Mouse (Mus musculus) adrenal gland, postnatal 4 days (tissue): Measurements from ENCODE around the gene Ppp4c. TPM values are rescaled to one million over a fixed set of nuclear protein-coding genes. Genes with fewer than 3 reads are reported as not detected.

Experiments
- DNase-seq, 2 experiments: peaks; one replicate each; pipeline ENCODE4 v3.0.0; 2021 to 2022; ENCODE audit warnings: low spot score in 2 of 2, mixed read lengths in 2 of 2
- long read RNA-seq, 2 experiments: library from polyadenylated mRNA; stranded (forward); transcript quantifications; one replicate each; pipeline ENCODE4 v2.0.0; 2021
- total RNA-seq, 2 experiments: library from RNA; stranded (reverse); gene quantifications; 2 replicates each; pipeline ENCODE4 v1.2.3; 2021

Gene Ppp4c
- total RNA-seq, result 100 to 1,000 TPM; 134 to 142 TPM
- long read RNA-seq, experiment 1, transcript Ppp4c-211 (8 exons, 1,400 nt), result minor isoform, 27 of 146 reads
- long read RNA-seq, experiment 1, transcript Ppp4c-201 (9 exons, 1,359 nt), result major isoform, 92 of 146 reads
- long read RNA-seq, experiment 1, partial matches to known transcripts, result 3 of 146 reads
- long read RNA-seq, experiment 1, other reads (novel, unspliced or antisense), result 19 of 146 reads
- long read RNA-seq, experiment 2, transcript Ppp4c-211 (8 exons, 1,400 nt), result minor isoform, 54 of 201 reads
- long read RNA-seq, experiment 2, transcript Ppp4c-201 (9 exons, 1,359 nt), result major isoform, 106 of 201 reads
- long read RNA-seq, experiment 2, transcript Ppp4c-203 (1 exons, 1,984 nt), result minor isoform, 7 of 201 reads
- long read RNA-seq, experiment 2, partial matches to known transcripts, result 16 of 201 reads
- long read RNA-seq, experiment 2, other reads (novel, unspliced or antisense), result 15 of 201 reads

DNA sequence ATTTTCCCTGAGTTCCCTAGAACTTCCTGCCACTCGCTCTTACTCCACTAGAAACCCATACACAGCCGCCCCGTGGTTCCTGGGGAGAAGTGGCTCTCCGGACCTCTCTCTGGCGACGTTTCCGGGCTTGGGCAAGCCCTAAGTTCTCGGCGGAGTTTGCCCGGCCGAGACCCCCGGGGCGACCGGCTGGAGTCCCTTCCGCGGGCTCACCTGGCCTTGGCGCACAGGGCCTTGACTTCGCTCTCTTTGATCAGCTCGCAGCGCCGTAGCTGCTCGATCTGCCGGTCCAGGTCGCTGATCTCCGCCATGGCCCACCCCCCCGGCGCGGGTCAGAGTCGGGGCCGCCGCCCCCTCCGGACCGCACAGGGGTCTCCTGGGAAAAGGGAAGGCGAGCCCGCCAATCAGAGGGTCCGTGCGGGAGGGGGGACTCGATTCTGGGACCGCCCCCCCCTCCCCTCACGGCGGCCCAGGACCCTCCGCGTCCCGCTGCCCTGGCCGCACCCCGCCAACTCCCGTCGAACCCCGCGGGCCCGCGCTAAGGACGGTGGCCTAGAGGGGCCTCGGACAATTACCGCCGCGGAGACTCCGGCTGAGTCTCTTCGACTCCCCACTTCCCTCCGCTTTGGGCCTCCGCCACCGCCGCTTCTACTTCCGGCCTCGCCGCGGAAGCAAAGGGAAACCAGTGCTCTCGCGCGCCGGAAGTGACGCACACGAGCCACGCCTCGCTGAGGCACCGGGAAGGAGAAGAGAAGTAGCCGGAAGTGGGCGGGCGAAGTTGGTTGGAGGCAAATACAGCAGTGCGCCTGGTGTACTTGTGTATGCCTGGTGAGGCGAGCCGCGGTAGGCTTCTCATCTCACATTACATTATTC, at the start of gene Ppp4c:
TSS of gene Ppp4c (minus strand) at position 646 of the 870 bp plus-strand sequence.
- peak; percentile 86 to 93 for DNase-seq

DNA sequence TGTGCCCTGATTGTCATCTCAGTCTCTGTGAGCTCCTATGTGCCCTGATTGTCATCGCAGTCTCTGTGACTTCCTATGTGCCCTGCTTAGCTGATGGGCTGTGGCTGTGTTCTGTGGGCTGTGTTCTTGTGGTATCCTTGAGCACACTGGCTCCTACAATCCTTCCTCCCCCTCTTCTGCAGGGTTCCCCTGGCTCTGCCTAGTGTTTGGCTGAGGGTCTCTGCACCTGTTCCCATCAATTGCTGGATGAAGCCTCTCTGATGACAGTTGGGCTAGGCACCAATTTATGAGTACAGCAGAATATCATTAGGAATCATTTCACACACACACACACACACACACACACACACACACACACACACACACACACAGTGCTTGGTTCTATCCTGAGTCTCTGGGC, 41.0 kb upstream of the Ppp4c start:
- DNase-seq, result no peak

- DNase-seq, result peak in 1 of 2 experiments; percentile 58
These were observed 39.8 kb upstream of the Ppp4c start for GRCm38 (mm10) chr7:126832036-126832598.

DNA sequence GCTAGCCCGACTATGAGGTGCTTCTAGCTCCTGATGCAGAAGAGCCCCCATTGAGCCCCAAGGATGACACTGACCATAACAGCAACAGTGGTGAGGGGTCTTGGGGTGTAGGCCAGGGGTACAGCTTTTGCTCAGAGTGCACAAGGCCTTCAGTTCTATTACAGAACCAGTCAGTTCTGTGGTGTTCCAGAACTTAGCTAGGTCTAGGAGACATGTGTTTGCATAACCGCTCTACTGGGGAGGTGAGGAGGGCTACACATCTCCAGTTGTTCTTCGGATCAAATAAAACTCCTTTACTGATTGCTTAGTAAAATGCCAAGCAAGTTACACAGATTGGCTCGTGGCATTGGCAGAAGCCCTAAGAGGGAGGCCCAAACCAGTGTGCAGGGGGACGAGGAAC, 39.2 kb upstream of the Ppp4c start, which contains the start of gene 4930451I11Rik:
TSS of gene 4930451I11Rik (minus strand) at position 101 of the 400 bp plus-strand sequence.
- no peak for DNase-seq

DNA sequence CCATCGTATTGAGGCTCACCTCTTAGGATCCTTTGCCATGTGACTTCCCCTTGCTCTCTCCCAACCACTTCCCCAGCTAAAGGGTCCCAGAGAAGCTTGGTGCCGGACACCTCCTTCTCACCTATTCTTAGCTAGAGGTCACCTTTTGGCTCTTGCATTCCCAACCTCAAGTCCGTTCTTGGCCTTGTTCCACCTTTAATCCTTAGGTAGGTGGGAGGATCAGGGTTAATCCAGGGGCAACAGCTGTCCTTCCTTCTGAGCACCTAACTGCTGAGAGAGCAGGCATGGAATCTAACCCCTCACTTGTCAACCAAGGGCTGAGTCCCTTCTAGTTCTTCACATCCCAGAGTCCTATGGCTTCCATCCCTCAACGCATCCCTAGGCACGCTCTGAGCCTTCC, 33.7 kb upstream of the Ppp4c start:
- no peak for DNase-seq

DNA sequence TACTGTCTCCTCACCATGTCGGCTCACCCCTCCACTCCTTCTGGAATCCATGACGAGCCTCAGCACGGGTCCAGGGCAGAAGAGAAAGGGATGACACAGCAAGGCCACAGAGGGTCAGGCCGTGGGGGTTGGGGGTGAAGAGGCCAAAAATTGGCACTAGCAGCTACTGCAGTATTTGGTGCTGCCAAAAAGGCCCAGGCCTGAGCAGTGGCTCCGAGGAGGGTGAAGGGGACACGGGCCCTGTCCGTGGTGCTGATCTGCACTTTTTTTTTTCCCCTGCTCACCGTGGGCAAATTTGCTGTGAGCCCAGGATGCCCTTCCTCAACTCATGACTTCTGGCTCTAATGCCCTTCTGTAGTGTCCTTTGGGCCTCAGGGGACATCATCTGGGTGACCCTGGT, 33.1 kb upstream of the Ppp4c start:
- no peak for DNase-seq

- no peak for DNase-seq
These were observed 31.6 kb upstream of the Ppp4c start for GRCm38 (mm10) chr7:126823940-126824339.

- no peak for DNase-seq
These were observed 31.0 kb upstream of the Ppp4c start for GRCm38 (mm10) chr7:126823202-126823711.

DNA sequence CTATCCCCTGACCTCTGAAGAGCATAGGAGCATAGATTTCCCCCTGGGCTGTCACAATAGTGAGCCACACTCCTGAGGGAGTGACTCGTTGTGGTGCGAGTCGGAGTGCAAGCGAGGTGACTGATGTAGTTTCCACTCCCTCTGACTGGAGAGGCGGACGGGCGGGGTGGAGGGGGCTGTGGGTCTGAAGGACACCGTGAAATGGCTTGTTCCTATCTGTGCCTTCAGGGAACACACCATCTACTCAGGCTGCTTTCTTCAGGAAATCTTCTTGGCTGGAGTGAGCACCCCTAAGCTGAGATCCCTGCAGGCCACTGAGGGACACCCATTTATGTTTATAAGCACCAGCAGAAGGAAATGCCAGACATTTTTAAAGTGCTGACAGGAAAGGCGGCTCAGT, 30.4 kb upstream of the Ppp4c start:
- DNase-seq, result no peak

DNA sequence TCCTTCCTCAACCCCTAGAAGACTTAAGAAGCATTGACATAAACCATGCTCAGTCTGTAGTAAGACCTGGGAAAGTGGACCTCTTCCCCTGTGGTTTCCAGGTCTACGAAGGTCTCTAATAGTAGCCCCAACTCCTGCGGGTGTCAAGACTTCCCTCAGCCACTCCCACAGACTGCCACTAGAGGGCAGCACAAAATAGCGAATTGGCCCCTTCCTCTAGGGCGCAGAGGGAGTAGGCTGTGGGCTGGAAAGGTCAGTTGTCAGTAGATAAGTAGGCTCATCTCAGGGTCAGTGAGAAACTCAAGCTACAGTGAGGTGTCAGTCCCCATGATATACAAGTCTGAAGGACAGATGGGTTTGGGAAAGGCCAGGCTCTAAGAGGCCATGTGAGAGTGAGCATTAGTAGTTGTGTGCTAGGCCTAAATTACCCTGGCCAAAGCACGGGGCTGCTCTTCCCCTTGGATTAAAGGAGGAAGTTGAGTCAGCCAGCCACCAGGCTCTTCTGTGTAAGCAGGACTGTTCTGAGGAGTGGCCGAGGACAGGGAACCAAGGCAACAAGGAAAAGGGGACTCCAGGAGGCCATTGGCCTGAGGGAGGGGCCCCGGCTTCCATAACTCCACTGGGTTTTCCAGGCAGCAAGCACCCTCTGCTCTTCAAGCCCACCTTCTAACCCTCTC, 29.7 kb upstream of the Ppp4c start:
- peak; percentile 61 to 69 for DNase-seq

- DNase-seq, result no peak
These were observed 26.5 kb upstream of the Ppp4c start for GRCm38 (mm10) chr7:126818818-126819217.

- no peak for DNase-seq
These were observed 25.3 kb upstream of the Ppp4c start for GRCm38 (mm10) chr7:126817595-126817994.

DNA sequence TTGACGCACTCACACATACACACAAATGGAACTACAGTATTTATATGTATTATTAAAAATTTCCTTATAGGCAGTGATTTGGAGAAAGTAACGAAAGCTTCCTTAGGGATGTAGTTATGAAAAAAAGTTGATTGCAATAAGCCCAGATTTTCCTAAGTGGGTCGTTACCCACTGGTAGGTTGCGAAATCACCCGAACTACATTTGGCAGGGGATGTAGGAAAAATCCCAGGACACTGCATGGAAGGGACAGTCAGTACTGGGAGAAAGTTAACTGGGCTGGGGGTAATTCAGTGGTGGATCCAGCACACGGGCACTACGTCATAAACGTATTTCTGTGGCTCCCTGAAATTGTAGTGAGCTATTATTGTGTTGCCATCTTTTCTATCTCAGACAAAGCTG, 24.2 kb upstream of the Ppp4c start:
- no peak for DNase-seq

GRCm38 (mm10) chr7:126815726-126816222, 23.5 kb upstream of the Ppp4c start:
- DNase-seq, result no peak

DNA sequence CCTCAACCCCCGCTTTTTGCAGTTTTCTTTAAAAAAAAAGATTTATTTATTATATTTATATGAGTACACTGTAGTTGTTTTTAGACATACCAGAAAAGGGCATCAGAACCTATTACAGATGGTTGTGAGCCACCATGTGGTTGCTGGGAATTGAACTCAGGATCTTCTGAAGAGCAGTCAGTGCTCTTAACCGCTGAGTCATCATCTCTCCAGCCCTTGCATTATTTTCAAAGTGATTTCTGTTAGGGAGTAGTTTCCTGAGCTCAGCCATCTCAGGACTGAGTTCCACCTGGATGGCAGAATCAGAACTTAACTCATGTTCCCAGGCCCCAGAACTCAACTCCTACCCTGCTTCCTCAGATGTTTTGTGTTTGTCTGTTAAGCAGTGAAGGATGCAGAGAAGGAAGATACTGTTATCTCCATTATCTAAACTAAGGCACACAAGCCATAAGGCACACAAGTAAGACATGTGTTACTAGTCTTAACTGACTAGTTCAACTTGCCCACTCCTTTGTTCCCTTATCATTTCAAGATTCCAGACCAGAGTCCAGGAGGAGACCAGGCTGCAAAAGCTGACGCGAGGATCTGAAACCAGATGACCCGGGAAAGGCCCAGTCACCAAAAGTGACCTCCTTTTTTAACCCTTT, 17.6 kb upstream of the Ppp4c start:
- no peak for DNase-seq

GRCm38 (mm10) chr7:126808703-126809455, 16.6 kb upstream of the Ppp4c start:
- peak; percentile 62 to 72 for DNase-seq

- DNase-seq, result no peak
These were observed 15.1 kb upstream of the Ppp4c start for GRCm38 (mm10) chr7:126807405-126807804.

DNA sequence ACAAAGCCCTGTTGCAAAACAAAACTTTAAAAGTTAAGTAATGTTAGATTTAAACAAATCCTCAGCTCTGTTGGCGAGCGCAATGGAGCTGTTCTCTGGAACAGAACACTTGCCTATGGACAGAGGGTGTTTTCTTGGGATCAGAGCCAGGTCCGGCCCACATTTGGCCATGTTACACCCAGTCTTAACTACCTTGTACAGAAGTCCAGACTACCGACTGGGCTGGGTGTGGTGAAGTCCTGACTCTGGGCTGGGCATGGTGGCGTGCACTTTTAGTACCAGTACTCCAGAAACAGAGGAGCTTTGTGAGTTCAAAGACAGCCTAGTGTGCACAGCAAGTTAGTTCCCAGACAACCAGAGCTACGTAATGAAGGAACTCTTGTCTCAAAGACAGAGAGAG, 14.7 kb upstream of the Ppp4c start:
- no peak for DNase-seq

- no peak for DNase-seq
These were observed 11.5 kb upstream of the Ppp4c start for GRCm38 (mm10) chr7:126803751-126804150.
